Comparison of ENCODE assay signal across 28 mouse cellular contexts in the genomic region with DNA sequence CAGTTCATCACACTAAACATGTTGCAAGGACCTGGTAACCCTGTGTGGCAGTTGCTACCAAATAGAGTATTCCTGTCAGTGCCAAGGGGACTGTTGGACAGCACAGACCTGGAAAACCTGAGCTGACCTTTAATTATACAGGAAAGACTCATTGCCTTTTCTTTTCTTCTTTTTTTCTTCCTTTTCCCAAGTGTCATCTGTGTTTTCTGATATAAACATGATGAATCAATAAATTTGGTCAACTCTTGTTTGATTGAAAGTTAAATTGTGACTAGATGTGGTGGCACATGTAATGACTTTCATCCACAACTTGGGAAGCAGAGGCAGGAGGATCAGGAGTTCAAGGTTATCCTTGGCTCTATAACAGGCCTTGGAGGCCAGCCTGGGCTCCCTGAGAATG.
"Had no signal": no experiment of that assay in that cellular context is flagged by ENCODE, and none has a peak within 500 bp of the region (broad histone marks: within the 10 kb centered on the region; RNA-seq: fewer than 3 reads in every experiment).

No protein-coding gene starts in this region.

- H3K4me1 ChIP-seq: limb, embryonic 10.5 days; limb, embryonic 12.5 days; limb, embryonic 13.5 days; limb, embryonic 15.5 days; liver, embryonic 12.5 days; liver, embryonic 13.5 days; liver, embryonic 15.5 days; lung, embryonic 15.5 days; megakaryocyte, embryonic 14.5 days; midbrain, embryonic 12.5 days; midbrain, embryonic 13.5 days; midbrain, embryonic 15.5 days; neural tube, embryonic 12.5 days had no signal

- H3K27ac ChIP-seq: left cerebral cortex, adult 2 months; limb, embryonic 10.5 days; limb, embryonic 12.5 days; limb, embryonic 13.5 days; limb, embryonic 15.5 days; liver, embryonic 12.5 days; liver, embryonic 13.5 days; liver, embryonic 14.5 days; liver, embryonic 15.5 days; lung, embryonic 15.5 days; macrophage; midbrain, embryonic 10.5 days; midbrain, embryonic 12.5 days; midbrain, embryonic 13.5 days; midbrain, embryonic 15.5 days; neural tube, embryonic 12.5 days had no signal

- H3K27me3 ChIP-seq: limb, embryonic 12.5 days; limb, embryonic 13.5 days; limb, embryonic 15.5 days; liver, embryonic 12.5 days; liver, embryonic 13.5 days; liver, embryonic 15.5 days; lung, embryonic 15.5 days; megakaryocyte, embryonic 14.5 days; midbrain, embryonic 12.5 days; midbrain, embryonic 13.5 days; midbrain, embryonic 15.5 days; neural tube, embryonic 12.5 days had no signal

- H3K4me3 ChIP-seq: left cerebral cortex, adult 2 months; limb, embryonic 10.5 days; limb, embryonic 12.5 days; limb, embryonic 13.5 days; limb, embryonic 15.5 days; liver, embryonic 12.5 days; liver, embryonic 13.5 days; liver, embryonic 15.5 days; lung, embryonic 15.5 days; megakaryocyte, embryonic 14.5 days; midbrain, embryonic 10.5 days; midbrain, embryonic 12.5 days; midbrain, embryonic 13.5 days; midbrain, embryonic 15.5 days; myocyte; neural tube, embryonic 12.5 days had no signal

- DNase-seq: left cerebral cortex, postnatal 4 days; liver, embryonic 13.5 days; liver, postnatal 0 days; lung, adult 18-20 months; lung, adult 2 months; lung, embryonic 14.5 days; lung, postnatal 10 days; lung, postnatal 14 days; lung, postnatal 36 days; lung, postnatal 4 days; midbrain, embryonic 14.5 days had no signal

- H3K36me3 ChIP-seq: limb, embryonic 10.5 days; limb, embryonic 12.5 days; limb, embryonic 13.5 days; limb, embryonic 15.5 days; liver, embryonic 12.5 days; liver, embryonic 13.5 days; liver, embryonic 15.5 days; lung, embryonic 15.5 days; midbrain, embryonic 10.5 days; midbrain, embryonic 12.5 days; midbrain, embryonic 13.5 days; midbrain, embryonic 15.5 days; neural tube, embryonic 12.5 days had no signal

- H3K9ac ChIP-seq: limb, embryonic 12.5 days; limb, embryonic 13.5 days; limb, embryonic 15.5 days; liver, embryonic 12.5 days; liver, embryonic 13.5 days; liver, embryonic 14.5 days; liver, embryonic 15.5 days; liver, postnatal 0 days; lung, embryonic 14.5 days; lung, embryonic 15.5 days; midbrain, embryonic 12.5 days; midbrain, embryonic 13.5 days; midbrain, embryonic 15.5 days; neural tube, embryonic 12.5 days had no signal
